Mouse (Mus musculus): ENCODE results near the gene Dpy19l3.

Gene Dpy19l3

GRCm38 (mm10) chr7:35687229-35687628, 67.0 kb downstream of the Dpy19l3 start:
- no peak for DNase-seq

GRCm38 (mm10) chr7:35686756-35687155, 67.5 kb downstream of the Dpy19l3 start:
- DNase-seq = peak; percentile 8 to 11

- DNase-seq = no peak
These were observed 68.0 kb downstream of the Dpy19l3 start for GRCm38 (mm10) chr7:35686216-35686615.

- no peak for DNase-seq
These were observed 70.7 kb downstream of the Dpy19l3 start for GRCm38 (mm10) chr7:35683409-35684122.

GRCm38 (mm10) chr7:35681559-35681958, 72.7 kb downstream of the Dpy19l3 start:
- no peak for DNase-seq

GRCm38 (mm10) chr7:35678976-35679375, 75.3 kb downstream of the Dpy19l3 start:
- no peak for DNase-seq

GRCm38 (mm10) chr7:35668066-35669041, 85.9 kb downstream of the Dpy19l3 start:
- no peak for DNase-seq

GRCm38 (mm10) chr7:35663790-35664376, 90.4 kb downstream of the Dpy19l3 start:
- DNase-seq = no peak

GRCm38 (mm10) chr7:35659173-35659572, 95.1 kb downstream of the Dpy19l3 start:
- no peak for DNase-seq

GRCm38 (mm10) chr7:35657829-35658228, 96.4 kb downstream of the Dpy19l3 start:
- DNase-seq = no peak

GRCm38 (mm10) chr7:35651583-35652270, 102.5 kb downstream of the Dpy19l3 start:
- DNase-seq = no peak

- DNase-seq = no peak
These were observed 103.4 kb downstream of the Dpy19l3 start for GRCm38 (mm10) chr7:35650716-35651410.

- DNase-seq = peak in 1 of 2 experiments; percentile 16
These were observed 105.2 kb downstream of the Dpy19l3 start for GRCm38 (mm10) chr7:35649071-35649470.

GRCm38 (mm10) chr7:35648239-35649069, 105.8 kb downstream of the Dpy19l3 start:
- no peak for DNase-seq

GRCm38 (mm10) chr7:35647101-35647698, 107.1 kb downstream of the Dpy19l3 start, which contains the start of gene Pdcd5:
Gene Pdcd5 (minus strand): TSS chr7:35647521.
- DNase-seq = peak; percentile 92 to 93

GRCm38 (mm10) chr7:35646317-35647081, 107.8 kb downstream of the Dpy19l3 start:
- DNase-seq = peak; percentile 41 to 56

GRCm38 (mm10) chr7:35640072-35640471, 114.2 kb downstream of the Dpy19l3 start:
- no peak for DNase-seq

GRCm38 (mm10) chr7:35636874-35637273, 117.4 kb downstream of the Dpy19l3 start:
- no peak for DNase-seq

- DNase-seq = no peak
These were observed 118.0 kb downstream of the Dpy19l3 start for GRCm38 (mm10) chr7:35636229-35636628.
